Mouse (Mus musculus) ES-E14 (cell line): Measurements from ENCODE around the gene Btbd11.

Experiments
- CHD2 ChIP-seq: IDR thresholded peaks from 2 replicates; pipeline ENCODE4 v1.6.1; 2014; ENCODE audit warnings: mild to moderate bottlenecking, low read depth, low read length, inconsistent platforms
- HCFC1 ChIP-seq: IDR thresholded peaks from 2 replicates; pipeline ENCODE4 v1.6.1; 2012; ENCODE audit warnings: low read length, inconsistent platforms, borderline replicate concordance; ENCODE audit not compliant: insufficient read depth
- MAFK ChIP-seq: IDR thresholded peaks from 2 replicates; pipeline ENCODE4 v1.6.1; 2014; ENCODE audit warnings: mild to moderate bottlenecking, low read depth, low read length, inconsistent platforms; ENCODE audit not compliant: insufficient read depth
- ZC3H11A ChIP-seq: IDR thresholded peaks from 2 replicates; pipeline ENCODE4 v1.6.1; 2012; ENCODE audit warnings: low read depth, mild to moderate bottlenecking, inconsistent platforms, low read length, borderline replicate concordance
- ZNF384 ChIP-seq: IDR thresholded peaks from 2 replicates; pipeline ENCODE4 v1.6.1; 2012; ENCODE audit warnings: low read depth, low read length, inconsistent platforms

GRCm38 (mm10) chr10:85386605-85387218, at the start of gene Btbd11:
- TF ChIP-seq ZC3H11A (no peak), HCFC1 (0 out of 2 replicates have a peak, but pooled peaks have one; percentile 46), MAFK (0 out of 2 replicates have a peak, but pooled peaks have one; percentile 6), CHD2 (no peak), ZNF384 (peak; percentile 99)
